Mouse (Mus musculus) testis, adult 2 months (tissue): Measurements from ENCODE around the gene Tmem38a. TPM values are rescaled to one million over a fixed set of nuclear protein-coding genes. Genes with fewer than 3 reads are reported as not detected.
A peak's percentile ranks its signal among the peaks of the same experiment; 100 is the strongest.

Source experiments
- H3K27ac ChIP-seq: fragments of 200-500 bp; 2 replicates; pipeline ENCODE4 v1.5.1; 2012; ENCODE audit warnings: low read depth, low read length; ENCODE audit not compliant: control insufficient read depth, insufficient read depth
- H3K27me3 ChIP-seq: fragments of 200-500 bp; 2 replicates; pipeline ENCODE4 v1.6.1; 2012; ENCODE audit warnings: mild to moderate bottlenecking, low read length, moderate library complexity; ENCODE audit not compliant: control insufficient read depth, insufficient read depth
- H3K36me3 ChIP-seq: fragments of 200-500 bp; 2 replicates; pipeline ENCODE4 v1.6.1; 2012; ENCODE audit warnings: mild to moderate bottlenecking, low read length; ENCODE audit not compliant: control insufficient read depth, insufficient read depth
- H3K4me1 ChIP-seq: fragments of 200-500 bp; 2 replicates; pipeline ENCODE4 v1.6.1; 2012; ENCODE audit warnings: low read length; ENCODE audit not compliant: control insufficient read depth, insufficient read depth
- H3K4me3 ChIP-seq: fragments of 200-500 bp; 2 replicates; pipeline ENCODE4 v1.5.1; 2012; ENCODE audit warnings: low read depth, mild to moderate bottlenecking, low read length, moderate library complexity, mixed read lengths; ENCODE audit not compliant: control insufficient read depth
- CTCF ChIP-seq: fragments of 200-500 bp; IDR thresholded peaks from 2 replicates; pipeline ENCODE4 v1.5.1; 2012; ENCODE audit warnings: low read depth, mild to moderate bottlenecking, inconsistent platforms, low read length, moderate library complexity; ENCODE audit not compliant: control insufficient read depth, insufficient read depth, insufficient replicate concordance
- POLR2A ChIP-seq: fragments of 200-500 bp; IDR thresholded peaks from 2 replicates; pipeline ENCODE4 v1.6.1; 2012; ENCODE audit warnings: low read depth, mild to moderate bottlenecking, inconsistent platforms, low read length, moderate library complexity; ENCODE audit not compliant: control insufficient read depth
- polyA plus RNA-seq: library from polyadenylated mRNA; depleted of rRNA; stranded (reverse); fragments of >200 nt; gene quantifications from 2 replicates; pipeline ENCODE4 v1.2.3, GENCODE M21; 2012

Gene Tmem38a
- polyA plus RNA-seq, 1 experiment: 2.6 TPM

DNA sequence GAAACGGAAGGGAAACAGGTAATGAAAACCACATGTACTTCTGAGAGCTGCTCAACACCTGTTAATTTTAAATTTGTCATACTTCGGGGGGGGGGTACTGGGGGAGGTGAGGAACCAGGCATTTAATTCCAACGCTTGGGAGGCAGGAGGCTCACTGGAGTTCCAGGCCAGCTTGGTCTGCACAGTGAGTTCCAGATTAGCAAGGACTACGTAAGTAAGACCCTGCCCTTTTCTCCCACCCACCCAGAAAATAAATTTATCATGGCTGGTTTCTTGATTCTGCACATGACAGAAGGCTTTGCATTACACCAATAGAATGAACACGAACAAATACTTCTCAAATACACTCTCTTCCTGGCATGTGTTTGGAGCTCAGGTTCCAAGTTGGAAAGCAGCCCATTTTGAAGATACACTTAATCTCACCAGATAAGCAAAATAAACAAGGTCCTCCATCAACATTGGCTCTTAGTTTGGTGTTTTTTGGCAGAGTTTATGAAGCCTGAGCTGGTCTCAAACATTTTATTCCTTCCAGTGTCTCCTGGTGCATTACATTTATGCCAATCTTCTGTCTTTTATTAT lies 22.5 kb upstream of the Tmem38a start:
- peak overlapping the region; percentile 98 for H3K27ac ChIP-seq
- no peaks in the 10 kb centered on the region for H3K27me3 ChIP-seq
- peaks cover 4% of the 10 kb centered on the region for H3K36me3 ChIP-seq
- TF ChIP-seq CTCF: no peak
- no peak for TF ChIP-seq POLR2A
- H3K4me3 ChIP-seq: peak overlapping the region; percentile 89
- H3K4me1 ChIP-seq: no peaks in the 10 kb centered on the region; the same call in 1 of the 2 replicates

DNA sequence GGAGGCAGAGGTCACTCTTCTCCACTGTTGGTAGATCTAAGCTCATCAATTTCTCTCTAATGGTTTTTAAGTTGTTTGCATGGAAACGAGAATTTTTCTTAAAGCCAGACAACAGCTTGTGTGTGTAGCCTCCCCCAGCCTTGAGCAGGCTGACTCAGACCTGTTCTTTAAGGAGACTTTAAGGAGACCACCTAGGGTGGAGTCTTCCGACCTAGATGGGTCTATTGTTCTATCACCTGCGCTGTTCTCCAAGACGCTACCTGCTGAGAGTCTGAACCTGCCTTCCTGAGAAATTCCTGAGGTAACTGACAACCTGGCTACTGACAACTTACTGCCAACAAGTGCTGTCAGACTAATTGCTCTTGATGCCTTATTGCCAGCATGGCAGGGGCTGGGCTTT lies 16.1 kb upstream of the Tmem38a start:
- Histone ChIP-seq H3K27ac (no peak overlapping the region), H3K4me3 (no peak overlapping the region), H3K36me3 (no peaks in the 10 kb centered on the region; the same call in 1 of the 2 replicates), H3K4me1 (no peaks in the 10 kb centered on the region), H3K27me3 (no peaks in the 10 kb centered on the region)
- TF ChIP-seq POLR2A (no peak), CTCF (no peak)

GRCm38 (mm10) chr8:72561111-72561689 lies 10.7 kb upstream of the Tmem38a start:
- Histone ChIP-seq H3K36me3 (no peaks in the 10 kb centered on the region), H3K4me3 (no peak overlapping the region), H3K27ac (no peak overlapping the region), H3K27me3 (no peaks in the 10 kb centered on the region), H3K4me1 (no peaks in the 10 kb centered on the region)
- no peak for TF ChIP-seq POLR2A
- no peak for TF ChIP-seq CTCF

- Histone ChIP-seq H3K36me3 (peaks cover 3% of the 10 kb centered on the region), H3K27ac (no peak overlapping the region), H3K4me3 (no peak overlapping the region), H3K27me3 (no peaks in the 10 kb centered on the region), H3K4me1 (peaks cover 5% of the 10 kb centered on the region)
- TF ChIP-seq CTCF (no peak), POLR2A (no peak)
Measured at GRCm38 (mm10) chr8:72565970-72566369, 5.9 kb upstream of the Tmem38a start.

DNA sequence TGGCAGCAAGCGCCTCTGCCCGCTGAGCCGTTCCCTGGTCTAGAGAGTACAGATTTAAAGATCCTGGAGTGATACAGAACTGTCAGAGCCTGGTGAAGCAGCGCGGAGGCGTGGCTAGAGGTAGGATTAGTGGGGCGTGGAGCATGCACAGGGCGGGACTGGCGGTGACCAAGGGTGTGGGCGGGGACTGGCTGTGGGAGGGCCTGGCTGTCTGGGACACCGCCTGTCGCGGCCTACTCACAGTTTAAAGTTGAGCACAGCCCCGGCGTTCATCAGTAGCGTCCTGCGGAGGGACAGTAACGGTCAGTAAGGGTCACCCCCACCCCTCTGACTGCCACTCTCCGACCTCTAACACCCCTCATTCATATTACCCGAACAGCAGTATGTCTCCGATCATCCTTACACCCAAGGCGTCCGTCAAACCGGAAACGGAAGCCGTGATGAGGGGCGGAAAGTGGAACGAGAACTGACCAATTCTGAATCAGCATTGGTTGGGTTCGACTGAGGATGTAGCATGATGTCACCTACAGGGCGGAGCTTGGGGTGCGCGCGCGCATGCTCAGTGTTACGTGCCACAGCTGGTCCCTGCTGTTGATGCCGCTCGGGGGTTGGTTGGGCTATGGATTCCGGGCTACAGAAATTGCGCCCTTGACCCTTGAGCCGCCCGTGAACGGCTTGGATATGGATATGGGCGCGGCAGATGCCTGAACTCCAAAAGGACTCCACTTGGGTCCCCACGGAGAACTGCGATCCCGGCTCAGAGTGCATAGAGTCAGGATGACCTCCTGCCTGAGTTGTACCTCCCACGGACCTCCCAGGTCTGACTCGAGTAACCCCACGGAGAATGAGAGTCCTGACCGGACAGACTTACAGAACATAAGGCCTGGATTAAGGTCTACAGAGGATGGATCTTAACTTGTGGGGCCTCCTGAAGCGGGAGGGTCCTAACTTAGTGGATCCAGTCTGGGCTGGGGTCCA lies 933 bp upstream of the Tmem38a start, which contains the start of gene Smim7:
Gene Smim7 (minus strand): TSS at position 456 of the 978 bp plus-strand sequence.
- H3K27me3 ChIP-seq: no peaks in the 10 kb centered on the region
- H3K36me3 ChIP-seq: peaks cover 3% of the 10 kb centered on the region
- TF ChIP-seq POLR2A: peak; percentile 78
- TF ChIP-seq CTCF: no peak
- H3K4me3 ChIP-seq: peak within 1 kb of the TSS; percentile 94
- H3K4me1 ChIP-seq: peaks cover 21% of the 10 kb centered on the region
- peak within 1 kb of the TSS; percentile 96 for H3K27ac ChIP-seq

DNA sequence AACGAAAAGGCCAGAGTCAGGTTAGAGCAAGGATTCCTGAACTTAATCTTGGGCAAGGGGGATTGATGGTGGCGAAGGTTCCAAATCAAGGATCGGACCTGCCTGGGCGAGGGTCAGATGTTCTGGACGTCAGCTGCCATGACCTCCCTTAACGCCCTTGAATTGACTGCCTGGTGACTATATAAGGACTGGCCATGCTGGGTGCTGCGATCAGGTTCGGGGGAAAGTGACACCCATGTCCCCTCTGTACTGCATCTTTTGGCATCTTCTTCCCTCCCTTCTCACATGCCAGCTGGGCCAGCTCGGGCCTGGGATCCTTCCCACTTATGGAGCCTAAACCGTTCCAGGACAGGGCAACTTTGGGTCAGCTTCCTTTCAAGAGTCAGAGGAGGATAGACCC lies 652 bp downstream of the Tmem38a start:
- Histone ChIP-seq H3K4me3 (peak overlapping the region; percentile 94), H3K27me3 (no peaks in the 10 kb centered on the region), H3K27ac (no peak overlapping the region), H3K4me1 (peaks cover 21% of the 10 kb centered on the region), H3K36me3 (no peaks in the 10 kb centered on the region; the same call in 1 of the 2 replicates)
- TF ChIP-seq POLR2A (no peak), CTCF (no peak)

GRCm38 (mm10) chr8:72573450-72573849 lies 1.6 kb downstream of the Tmem38a start:
- Histone ChIP-seq H3K27me3 (no peaks in the 10 kb centered on the region), H3K27ac (no peak overlapping the region), H3K4me3 (no peak overlapping the region), H3K4me1 (peaks cover 21% of the 10 kb centered on the region), H3K36me3 (no peaks in the 10 kb centered on the region)
- no peak for TF ChIP-seq CTCF
- TF ChIP-seq POLR2A: no peak
